In the genomic region with DNA sequence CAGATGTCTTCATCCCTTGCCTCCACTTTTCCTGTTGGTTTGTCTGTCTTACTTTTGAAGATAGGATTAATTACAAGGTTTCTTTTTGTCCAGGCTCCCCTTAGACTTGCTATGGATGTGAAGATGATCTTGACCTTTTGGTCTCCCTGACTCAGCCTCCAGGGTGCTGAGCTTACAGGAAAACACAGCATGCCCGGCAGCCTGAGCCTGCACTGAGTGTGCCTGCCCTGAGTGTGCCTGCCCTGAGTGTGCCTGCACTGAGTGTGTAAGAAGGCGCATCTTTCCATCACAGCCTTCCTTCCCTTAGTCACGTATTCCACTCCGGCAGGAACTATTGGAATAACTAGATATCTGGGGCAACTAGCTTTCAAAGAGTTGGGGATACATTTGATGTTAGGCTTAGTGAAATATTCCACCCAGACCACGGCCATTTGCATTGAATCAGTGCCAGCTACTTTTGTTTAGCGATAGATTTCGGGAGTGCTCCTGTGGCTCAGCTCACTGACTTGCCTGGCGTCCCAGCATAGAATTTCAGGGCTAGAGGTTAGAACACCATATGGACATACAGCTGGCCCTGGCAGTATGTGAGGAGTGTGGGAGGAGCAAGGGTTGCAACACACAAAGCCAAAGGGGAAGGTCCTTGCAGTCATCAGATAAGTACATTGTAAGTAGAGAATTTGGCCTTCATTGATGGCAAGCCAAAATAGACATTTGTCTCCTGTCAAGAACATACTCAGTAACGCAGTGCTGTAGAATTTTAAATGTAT, we compare ENCODE assay signal across 16 mouse cellular contexts. TPM values are rescaled to one million over a fixed set of nuclear protein-coding genes. Genes with fewer than 3 reads are reported as not detected.
DNase-seq lines count a peak whose midpoint lies in the region; ATAC-seq lines count a peak whose summit lies in the region.
"Had no signal": no experiment of that assay in that cellular context is flagged by ENCODE, and none has a peak within 500 bp of the region (broad histone marks: within the 10 kb centered on the region; RNA-seq: fewer than 3 reads in every experiment).

No protein-coding gene starts in this region.

- H3K9me3 ChIP-seq in lung, embryonic 16.5 days (ENCODE audit: control insufficient read depth, low read length), result no peaks in the 10 kb centered on the region; the same call in 1 of the 2 replicates
- H3K9me3 ChIP-seq: neural tube, embryonic 13.5 days; stomach, embryonic 15.5 days had no signal

- WGBS in lung, embryonic 16.5 days, result 74% methylated on average over 9 of the region's 9 CpGs

- H3K4me1 ChIP-seq in lung, embryonic 16.5 days (replicated peaks; ENCODE audit: control insufficient read depth, insufficient read depth, low read length), result peaks cover 12% of the 10 kb centered on the region

- H3K27me3 ChIP-seq in lung, embryonic 16.5 days (ENCODE audit: control insufficient read depth, insufficient read depth, low read depth, low read length), result no peaks in the 10 kb centered on the region
- H3K27me3 ChIP-seq: neural tube, embryonic 13.5 days; stomach, embryonic 15.5 days had no signal

- H3K4me3 ChIP-seq in lung, embryonic 16.5 days (ENCODE audit: low read length), result no peak overlapping the region
- H3K4me3 ChIP-seq: erythroblast, embryonic 14.5 days; left cerebral cortex, adult 2 months; neural tube, embryonic 13.5 days; stomach, embryonic 15.5 days had no signal

- no peak overlapping the region for H3K27ac ChIP-seq in lung, embryonic 16.5 days (ENCODE audit: low read length)
- H3K27ac ChIP-seq: left cerebral cortex, adult 2 months; macrophage; neural tube, embryonic 13.5 days; stomach, embryonic 15.5 days had no signal

- H3K4me2 ChIP-seq in lung, embryonic 16.5 days (ENCODE audit: low read depth, low read length), result no peak overlapping the region
- H3K4me2 ChIP-seq: neural tube, embryonic 13.5 days; stomach, embryonic 15.5 days had no signal

- DNase-seq in cerebellum, postnatal 10 days, result peak; percentile 34 to 36
- DNase-seq in cerebellum, postnatal 14 days, result no peak
- DNase-seq in lung, postnatal 14 days, result no peak
- DNase-seq in brain, adult 2 months (ENCODE audit: low read depth, low spot score), result peak; percentile 30
- DNase-seq in heart, postnatal 4 days, result no peak
- DNase-seq: gastrocnemius, postnatal 36 days; kidney, adult 9 months; thymus, postnatal 14 days had no signal

- ATAC-seq in lung, embryonic 16.5 days (ENCODE audit: low read depth), result peak; percentile 46
- ATAC-seq in erythroid progenitor cell, adult 5-6 weeks (replicated peaks; ENCODE audit: low FRiP score, poor library complexity, severe bottlenecking), result no peak

- no peaks in the 10 kb centered on the region for H3K36me3 ChIP-seq in lung, embryonic 16.5 days (ENCODE audit: control insufficient read depth, insufficient read depth, low read length)
- H3K36me3 ChIP-seq: G1E; neural tube, embryonic 13.5 days; stomach, embryonic 15.5 days had no signal

- H3K9ac ChIP-seq in lung, embryonic 16.5 days (ENCODE audit: low read length), result no peak overlapping the region
- H3K9ac ChIP-seq: neural tube, embryonic 13.5 days; stomach, embryonic 15.5 days had no signal

RNA-seq across cellular contexts. Expression of gene Eml4, which starts 2.5 kb away (rescaled TPM):
- 28.4 and 28.6 TPM in 2 replicates for polyA plus RNA-seq in lung, embryonic 16.5 days (2015; fragmentation: Nextera tagmentation; extraction: Ambion mirVana)
- 3.2 and 7.5 TPM in 2 replicates for total RNA-seq in erythroid progenitor cell, adult 5-6 weeks (2015; ENCODE audit: low replicate concordance)
- 4.4 and 8.7 TPM in 2 replicates for total RNA-seq in erythroid progenitor cell, adult 5-6 weeks (2017; ENCODE audit: low replicate concordance)
- total RNA-seq in heart, postnatal 4 days (2021), result 10 to 100 TPM; 17.5 to 18.1 TPM

Comparison
In these comparisons a context has a peak if more than half of its experiments do, and no peak if none do; other contexts are left out.
1. DNase-seq: peak in cerebellum, postnatal 10 days (2 of 2) and brain, adult 2 months (single experiment); none in cerebellum, postnatal 14 days (0 of 2), lung, postnatal 14 days (single experiment) and heart, postnatal 4 days (single experiment).